Mouse (Mus musculus) neural tube, embryonic 13.5 days (tissue): ENCODE data around the gene Cd47. TPM values are rescaled to one million over a fixed set of nuclear protein-coding genes. Genes with fewer than 3 reads are reported as not detected.

Experiments used
- ATAC-seq: fragments of 200-750 bp; cut with Nextera tagmentation; 2 replicates; pipeline ENCODE4 v1.8.0; 2017; ENCODE audit warnings: low read depth, mild to moderate bottlenecking, moderate TSS enrichment, moderate library complexity
- H3K27ac ChIP-seq: fragments of 300-500 bp; sonication (generic); replicated peaks from 2 replicates; pipeline ENCODE4 v1.5.1; 2015; ENCODE audit warnings: moderate library complexity, mild to moderate bottlenecking, inconsistent platforms
- H3K27me3 ChIP-seq: fragments of 300-500 bp; sonication (generic); 2 replicates; pipeline ENCODE4 v1.6.1; 2015; ENCODE audit warnings: mild to moderate bottlenecking, inconsistent platforms
- H3K36me3 ChIP-seq: fragments of 300-500 bp; sonication (generic); 2 replicates; pipeline ENCODE4 v1.6.1; 2015; ENCODE audit warnings: mild to moderate bottlenecking, inconsistent platforms
- H3K4me1 ChIP-seq: fragments of 300-500 bp; sonication (generic); replicated peaks from 2 replicates; pipeline ENCODE4 v1.6.1; 2015; ENCODE audit warnings: inconsistent platforms
- H3K4me2 ChIP-seq: fragments of 300-500 bp; sonication (generic); 2 replicates; pipeline ENCODE4 v1.6.1; 2015; ENCODE audit warnings: inconsistent platforms, mild to moderate bottlenecking, moderate library complexity
- H3K4me3 ChIP-seq: fragments of 300-500 bp; sonication (generic); 2 replicates; pipeline ENCODE4 v1.5.1; 2015; ENCODE audit warnings: mild to moderate bottlenecking, inconsistent platforms
- H3K9ac ChIP-seq: fragments of 300-500 bp; sonication (generic); 2 replicates; pipeline ENCODE4 v1.6.1; 2015; ENCODE audit warnings: moderate library complexity, mild to moderate bottlenecking, inconsistent platforms
- H3K9me3 ChIP-seq: fragments of 300-500 bp; sonication (generic); 2 replicates; pipeline ENCODE4 v1.6.1; 2016; ENCODE audit warnings: inconsistent platforms
- WGBS: fragments of 180-500 bp; shearing (Covaris S2); methylation state at CpG from one replicate; pipeline ENCODE4 v1.1.7; 2015; 5-methylcytosine and 5-hydroxymethylcytosine counted together
- polyA plus RNA-seq: library from polyadenylated mRNA; unstranded; fragments of >200 nt; fragmentation: Nextera tagmentation; extraction: Ambion mirVana; gene quantifications from 2 replicates; pipeline ENCODE4 v1.2.1, GENCODE M21; 2015

Cd47 gene
- polyA plus RNA-seq, 1 experiment from 2014 or later: 106 TPM

GRCm38 (mm10) chr16:49936793-49937192 lies 136.5 kb downstream of the Cd47 start:
- Histone ChIP-seq H3K9ac (no peak overlapping the region), H3K27ac (no peak overlapping the region), H3K4me1 (no peaks in the 10 kb centered on the region), H3K4me3 (no peak overlapping the region), H3K27me3 (no peaks in the 10 kb centered on the region), H3K9me3 (no peaks in the 10 kb centered on the region), H3K4me2 (no peak overlapping the region), H3K36me3 (no peaks in the 10 kb centered on the region)
- WGBS: 56% methylated on average over 5 of the region's 5 CpGs
- no peak for ATAC-seq

GRCm38 (mm10) chr16:49937218-49938165 lies 137.2 kb downstream of the Cd47 start:
- no peaks in the 10 kb centered on the region for H3K27me3 ChIP-seq
- H3K9ac ChIP-seq: no peak overlapping the region
- no peaks in the 10 kb centered on the region for H3K36me3 ChIP-seq
- no peaks in the 10 kb centered on the region for H3K9me3 ChIP-seq
- H3K4me3 ChIP-seq: no peak overlapping the region
- H3K4me1 ChIP-seq: no peaks in the 10 kb centered on the region
- H3K4me2 ChIP-seq: no peak overlapping the region
- 60% methylated on average over 11 of the region's 11 CpGs for WGBS
- H3K27ac ChIP-seq: no peak overlapping the region
- ATAC-seq: no peak

- H3K27me3 ChIP-seq: no peaks in the 10 kb centered on the region
- H3K27ac ChIP-seq: no peak overlapping the region
- H3K4me2 ChIP-seq: no peak overlapping the region
- no peak overlapping the region for H3K9ac ChIP-seq
- no peaks in the 10 kb centered on the region for H3K9me3 ChIP-seq
- no peaks in the 10 kb centered on the region for H3K36me3 ChIP-seq
- 77% methylated on average over 7 of the region's 7 CpGs for WGBS
- no peaks in the 10 kb centered on the region for H3K4me1 ChIP-seq
- no peak for ATAC-seq
- H3K4me3 ChIP-seq: no peak overlapping the region
Measured at GRCm38 (mm10) chr16:49938483-49939301, 138.4 kb downstream of the Cd47 start.

GRCm38 (mm10) chr16:49939376-49939775 lies 139.0 kb downstream of the Cd47 start:
- H3K9ac ChIP-seq: no peak overlapping the region
- no peaks in the 10 kb centered on the region for H3K27me3 ChIP-seq
- H3K27ac ChIP-seq: no peak overlapping the region
- no peak overlapping the region for H3K4me2 ChIP-seq
- ATAC-seq: no peak
- no peak overlapping the region for H3K4me3 ChIP-seq
- H3K4me1 ChIP-seq: no peaks in the 10 kb centered on the region
- no peaks in the 10 kb centered on the region for H3K9me3 ChIP-seq
- WGBS: 87% methylated on average over 2 of the region's 2 CpGs
- H3K36me3 ChIP-seq: no peaks in the 10 kb centered on the region

- Histone ChIP-seq H3K9me3 (no peaks in the 10 kb centered on the region), H3K36me3 (no peaks in the 10 kb centered on the region), H3K9ac (no peak overlapping the region), H3K4me2 (no peak overlapping the region), H3K4me1 (no peaks in the 10 kb centered on the region), H3K27ac (no peak overlapping the region), H3K27me3 (no peaks in the 10 kb centered on the region), H3K4me3 (no peak overlapping the region)
- no peak for ATAC-seq
Measured at GRCm38 (mm10) chr16:49940473-49940872, 140.1 kb downstream of the Cd47 start.

- no peak overlapping the region for H3K4me2 ChIP-seq
- no peak for ATAC-seq
- 81% methylated on average over 1 of the region's 1 CpGs for WGBS
- no peaks in the 10 kb centered on the region for H3K4me1 ChIP-seq
- no peaks in the 10 kb centered on the region for H3K9me3 ChIP-seq
- H3K9ac ChIP-seq: no peak overlapping the region
- H3K4me3 ChIP-seq: no peak overlapping the region
- no peaks in the 10 kb centered on the region for H3K36me3 ChIP-seq
- H3K27me3 ChIP-seq: no peaks in the 10 kb centered on the region
- H3K27ac ChIP-seq: no peak overlapping the region
Measured at GRCm38 (mm10) chr16:49941031-49941430, 140.7 kb downstream of the Cd47 start.

- Histone ChIP-seq H3K36me3 (no peaks in the 10 kb centered on the region), H3K4me2 (no peak overlapping the region), H3K27me3 (no peaks in the 10 kb centered on the region), H3K9me3 (no peaks in the 10 kb centered on the region), H3K27ac (no peak overlapping the region), H3K4me3 (no peak overlapping the region), H3K4me1 (no peaks in the 10 kb centered on the region), H3K9ac (no peak overlapping the region)
- 84% methylated on average over 1 of the region's 1 CpGs for WGBS
- ATAC-seq: no peak
Measured at GRCm38 (mm10) chr16:49943726-49944125, 143.4 kb downstream of the Cd47 start.

- Histone ChIP-seq H3K4me1 (no peaks in the 10 kb centered on the region), H3K27ac (no peak overlapping the region), H3K27me3 (no peaks in the 10 kb centered on the region), H3K4me3 (no peak overlapping the region), H3K9ac (no peak overlapping the region), H3K36me3 (no peaks in the 10 kb centered on the region), H3K9me3 (no peaks in the 10 kb centered on the region), H3K4me2 (no peak overlapping the region)
- WGBS: 63% methylated on average over 5 of the region's 5 CpGs
- ATAC-seq: no peak
Measured at GRCm38 (mm10) chr16:49945084-49945483, 144.8 kb downstream of the Cd47 start.

GRCm38 (mm10) chr16:49947049-49947448 lies 146.7 kb downstream of the Cd47 start:
- H3K27me3 ChIP-seq: no peaks in the 10 kb centered on the region
- peaks cover 3% of the 10 kb centered on the region; the same call in 1 of the 2 replicates for H3K4me1 ChIP-seq
- no peak overlapping the region for H3K4me2 ChIP-seq
- no peak overlapping the region for H3K27ac ChIP-seq
- H3K9ac ChIP-seq: no peak overlapping the region
- H3K36me3 ChIP-seq: no peaks in the 10 kb centered on the region
- no peaks in the 10 kb centered on the region for H3K9me3 ChIP-seq
- WGBS: 86% methylated on average over 3 of the region's 3 CpGs
- no peak for ATAC-seq
- H3K4me3 ChIP-seq: no peak overlapping the region

GRCm38 (mm10) chr16:49947610-49948009 lies 147.3 kb downstream of the Cd47 start:
- Histone ChIP-seq H3K4me2 (no peak overlapping the region), H3K9ac (no peak overlapping the region), H3K27me3 (no peaks in the 10 kb centered on the region), H3K36me3 (no peaks in the 10 kb centered on the region), H3K27ac (no peak overlapping the region), H3K4me3 (no peak overlapping the region), H3K4me1 (peaks cover 8% of the 10 kb centered on the region; the same call in 1 of the 2 replicates), H3K9me3 (no peaks in the 10 kb centered on the region)
- ATAC-seq: no peak
- WGBS: 86% methylated on average over 7 of the region's 7 CpGs

- Histone ChIP-seq H3K9me3 (no peaks in the 10 kb centered on the region), H3K4me1 (peaks cover 8% of the 10 kb centered on the region; the same call in 1 of the 2 replicates), H3K4me2 (no peak overlapping the region), H3K4me3 (no peak overlapping the region), H3K9ac (no peak overlapping the region), H3K27ac (no peak overlapping the region), H3K27me3 (no peaks in the 10 kb centered on the region), H3K36me3 (no peaks in the 10 kb centered on the region)
- WGBS: 82% methylated on average over 3 of the region's 3 CpGs
- ATAC-seq: no peak
Measured at GRCm38 (mm10) chr16:49948287-49948686, 148.0 kb downstream of the Cd47 start.

GRCm38 (mm10) chr16:49949261-49949660 lies 148.9 kb downstream of the Cd47 start:
- 78% methylated on average over 4 of the region's 4 CpGs for WGBS
- no peak overlapping the region for H3K4me2 ChIP-seq
- H3K27ac ChIP-seq: no peak overlapping the region
- H3K9me3 ChIP-seq: no peaks in the 10 kb centered on the region
- no peak overlapping the region for H3K4me3 ChIP-seq
- no peaks in the 10 kb centered on the region for H3K27me3 ChIP-seq
- H3K36me3 ChIP-seq: no peaks in the 10 kb centered on the region
- peaks cover 8% of the 10 kb centered on the region; the same call in 1 of the 2 replicates for H3K4me1 ChIP-seq
- H3K9ac ChIP-seq: no peak overlapping the region
- no peak for ATAC-seq
